Mouse (Mus musculus) heart, postnatal 4 days (tissue): Measurements from ENCODE around the gene Tirap. TPM values are rescaled to one million over a fixed set of nuclear protein-coding genes. Genes with fewer than 3 reads are reported as not detected.
"Not testable (repeated sequence)": the region's sequence is repeated elsewhere in the genome, so short reads cannot be mapped to it uniquely, and the experiment has no call there.

ENCODE experiments used
- DNase-seq: peaks from one replicate; pipeline ENCODE4 v3.0.0; 2021
- total RNA-seq, 2 experiments: library from RNA; stranded (reverse); gene quantifications; 2 replicates each; pipeline ENCODE4 v1.2.3; 2021

Gene Tirap
- total RNA-seq, 2 experiments from 2014 or later: 7.7 TPM

DNA sequence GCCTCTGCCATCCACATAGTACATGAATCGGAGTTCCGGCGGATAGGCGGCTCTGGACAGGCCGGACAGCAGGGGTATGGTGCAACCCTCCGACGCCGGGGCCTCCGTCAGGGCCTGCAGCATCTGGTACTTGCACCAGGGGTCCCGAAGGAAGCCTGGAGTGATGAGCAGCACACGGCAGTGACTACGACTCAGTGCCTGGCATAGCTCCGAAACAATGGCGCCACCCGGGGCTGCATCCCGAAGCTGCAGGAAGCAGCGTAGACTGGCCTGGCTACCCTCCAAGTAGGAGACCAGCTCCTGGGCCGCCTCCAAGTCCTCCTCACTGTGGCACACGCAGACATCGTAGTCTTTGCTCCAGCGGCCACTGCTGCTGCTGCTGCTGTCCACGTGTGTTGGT lies 11.4 kb downstream of the Tirap start:
- peak; percentile 75 for DNase-seq

DNA sequence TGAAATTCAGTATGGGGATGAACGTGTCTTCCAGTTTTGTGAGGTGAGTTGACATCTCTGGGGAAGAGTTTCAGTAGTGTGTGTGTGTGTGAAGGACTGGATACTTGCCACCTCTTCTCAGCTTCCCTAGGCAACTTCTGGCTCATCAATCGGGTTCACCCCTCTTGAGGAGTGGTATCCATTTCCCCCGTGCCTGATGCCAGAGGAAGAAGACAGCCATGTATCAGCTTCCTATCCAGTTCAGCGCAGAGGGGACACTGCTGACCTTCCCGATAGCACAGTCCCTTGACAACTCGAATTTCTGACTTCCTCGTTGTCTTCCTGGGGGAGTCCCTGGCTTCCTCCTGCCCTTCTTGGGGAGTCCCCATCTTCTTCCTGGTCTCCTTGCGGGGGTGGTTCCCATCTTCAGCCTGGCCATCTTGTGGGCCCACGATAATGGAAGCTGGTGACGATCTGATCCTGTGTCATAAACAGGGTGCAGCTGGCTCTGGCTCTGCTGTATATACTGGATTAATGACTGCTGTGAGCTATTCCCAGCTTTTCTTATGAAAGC lies 12.7 kb downstream of the Tirap start:
- DNase-seq: no peak

DNA sequence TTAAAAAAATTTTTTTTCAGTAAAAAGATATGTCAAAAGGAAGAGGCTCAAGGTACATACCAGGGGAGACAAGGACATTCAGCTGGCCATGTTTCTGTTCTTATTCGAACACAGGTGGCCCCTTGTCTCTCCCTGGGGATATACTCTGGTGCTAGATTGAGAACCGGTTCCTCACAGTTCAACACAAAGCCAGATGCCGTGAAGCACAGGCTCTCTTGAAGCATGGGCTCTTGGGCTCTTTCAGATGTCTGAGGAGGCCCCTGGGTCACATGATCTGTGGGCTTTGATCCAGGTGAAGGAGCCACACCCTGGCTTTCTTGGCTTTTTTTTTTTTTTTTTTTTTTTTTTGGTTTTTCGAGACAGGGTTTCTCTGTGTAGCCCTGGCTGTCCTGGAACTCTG lies 13.7 kb downstream of the Tirap start:
- DNase-seq: no peak

DNA sequence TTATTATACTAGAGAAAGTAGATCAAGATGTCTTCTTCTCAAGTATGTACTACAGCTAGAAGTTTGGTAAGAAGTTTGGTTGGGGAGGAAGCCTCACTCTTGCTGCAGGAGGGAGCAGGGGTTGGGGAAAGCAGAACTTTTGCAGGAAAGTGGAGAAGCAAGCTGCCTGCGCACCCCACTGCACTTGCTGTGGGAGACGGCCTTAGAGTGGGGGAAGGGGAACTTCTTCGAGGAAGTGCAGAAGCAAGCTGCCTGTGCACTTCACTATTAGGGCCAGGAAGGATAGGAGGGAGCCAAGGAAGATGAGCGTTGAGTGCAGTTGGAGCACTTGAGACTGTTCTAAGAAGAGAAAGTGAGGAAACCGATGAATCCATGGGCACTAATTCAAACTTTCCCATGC lies 16.7 kb downstream of the Tirap start:
- no peak for DNase-seq

DNA sequence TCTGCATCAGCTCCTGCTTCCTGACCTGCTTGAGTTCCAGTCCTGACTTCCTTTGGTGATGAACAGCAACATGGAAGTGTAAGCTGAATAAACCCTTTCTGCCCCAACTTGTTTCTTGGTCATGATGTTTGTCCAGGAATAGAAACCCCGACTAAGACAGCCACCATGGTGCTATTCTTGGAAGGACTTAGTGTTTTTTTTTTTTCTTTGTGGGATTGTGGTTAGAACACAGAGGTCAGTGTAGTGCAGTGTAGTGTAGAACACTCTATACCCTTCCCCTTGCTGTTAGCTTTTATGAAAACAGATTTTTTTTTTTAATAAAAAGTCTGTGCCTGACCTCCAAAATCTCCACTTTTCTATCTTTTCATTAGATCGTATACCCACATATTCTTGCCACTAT lies 17.3 kb downstream of the Tirap start:
- DNase-seq: no peak

DNA sequence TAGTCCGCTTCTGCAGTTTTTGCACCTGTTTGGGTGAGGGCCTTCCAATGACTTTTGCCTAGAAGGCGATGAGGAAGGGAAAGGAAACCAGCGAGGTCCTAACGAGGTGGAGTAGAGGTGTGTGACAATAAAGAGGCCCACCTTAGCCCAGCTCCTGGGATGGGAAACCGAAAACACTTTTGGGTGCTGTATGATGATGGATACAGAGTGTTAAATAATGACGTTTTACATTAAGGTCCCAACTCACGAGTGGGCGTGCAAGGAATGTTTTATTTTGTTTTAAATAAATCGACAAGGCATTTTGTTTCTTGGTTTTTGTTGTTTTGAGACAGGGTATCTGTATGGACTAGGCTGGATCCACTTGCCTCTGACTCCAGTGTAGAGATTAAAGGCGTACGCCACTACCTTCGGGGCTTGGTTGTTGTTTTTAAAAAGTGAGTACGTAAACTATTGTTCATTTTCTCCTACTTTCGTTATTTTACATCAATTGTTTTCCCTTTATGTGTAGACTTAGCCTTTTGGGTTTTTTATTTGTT lies 23.9 kb downstream of the Tirap start:
- DNase-seq: no peak

DNA sequence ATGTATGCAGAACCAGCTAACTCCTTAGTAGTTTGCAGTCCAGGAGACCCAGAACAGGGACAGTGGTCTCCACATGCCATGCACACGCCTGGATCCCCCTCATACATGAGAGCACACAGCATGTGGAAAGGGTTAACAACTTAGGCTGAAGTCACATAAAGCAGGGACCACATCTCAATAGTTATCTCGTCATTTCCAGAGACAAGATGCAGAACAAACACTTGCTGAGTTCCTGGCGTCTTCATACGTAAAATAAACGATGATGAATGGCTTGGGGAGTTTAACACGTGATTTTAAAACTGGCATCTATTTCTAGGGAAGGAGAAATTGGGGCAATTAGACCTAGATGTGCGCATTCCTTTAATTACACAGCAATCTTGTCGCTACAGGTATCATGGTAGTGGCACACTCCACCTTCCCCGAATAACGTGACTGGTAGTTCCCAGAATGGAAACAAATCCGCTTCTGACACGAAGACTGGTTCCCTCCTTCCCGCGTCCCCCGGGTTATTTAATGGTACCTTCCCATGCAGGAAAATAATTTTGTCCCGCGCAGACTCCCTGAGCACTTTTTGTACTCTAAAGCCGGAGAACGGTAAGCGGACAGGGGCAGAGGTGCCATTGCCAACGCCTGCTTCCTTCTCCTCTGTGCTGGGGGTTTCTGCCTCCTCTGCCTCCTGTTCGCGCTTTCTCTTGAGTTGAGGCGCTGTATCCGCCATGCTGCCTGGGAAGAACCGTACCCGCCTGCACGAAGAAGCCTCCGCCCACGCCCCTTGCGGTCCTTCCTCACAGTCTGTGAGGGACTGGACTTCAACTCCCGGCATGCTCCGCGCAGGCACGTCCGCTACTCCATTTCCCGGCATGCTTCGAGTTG lies 24.6 kb downstream of the Tirap start, which contains the start of gene Dcps:
Dcps (minus strand) TSS at position 811 of the 873 bp plus-strand sequence.
- DNase-seq: peak; percentile 93

DNA sequence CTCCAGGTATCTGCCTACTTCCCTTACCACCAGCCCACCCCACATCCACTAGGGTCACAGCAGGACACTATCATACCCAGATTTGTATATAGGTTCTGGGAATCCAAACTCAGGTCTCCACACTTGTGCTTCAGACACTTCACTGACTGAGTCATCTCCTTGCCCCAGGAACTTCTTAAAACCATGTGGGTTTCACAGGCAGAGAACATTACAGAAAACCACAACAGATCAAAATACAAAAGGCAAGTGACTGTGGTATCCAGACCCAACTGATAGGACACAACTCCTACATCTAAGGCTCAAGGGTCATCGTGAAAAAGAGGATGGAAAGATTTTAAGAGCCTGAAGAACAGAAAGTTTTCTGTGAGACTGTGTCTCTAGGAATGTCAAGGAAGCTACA lies 26.8 kb downstream of the Tirap start:
- DNase-seq: no peak

DNA sequence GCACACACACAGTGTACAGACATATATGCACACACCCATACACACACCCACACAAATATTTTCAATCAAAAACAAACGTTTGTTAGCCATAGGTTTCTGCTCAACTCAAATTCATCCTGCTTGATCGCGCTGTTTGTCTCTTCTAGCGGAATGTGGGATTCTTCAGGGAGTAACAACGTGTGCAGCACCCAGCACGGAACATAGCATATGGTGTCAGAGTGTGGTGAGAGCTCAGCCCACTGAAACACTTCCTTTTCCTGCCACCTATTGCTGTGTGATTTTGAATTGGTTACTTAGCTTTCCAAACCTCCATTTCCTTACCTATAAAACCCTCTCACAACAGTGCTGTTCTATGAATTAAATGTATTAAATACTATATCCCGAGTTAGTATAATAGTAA lies 30.0 kb downstream of the Tirap start:
- no peak for DNase-seq

DNA sequence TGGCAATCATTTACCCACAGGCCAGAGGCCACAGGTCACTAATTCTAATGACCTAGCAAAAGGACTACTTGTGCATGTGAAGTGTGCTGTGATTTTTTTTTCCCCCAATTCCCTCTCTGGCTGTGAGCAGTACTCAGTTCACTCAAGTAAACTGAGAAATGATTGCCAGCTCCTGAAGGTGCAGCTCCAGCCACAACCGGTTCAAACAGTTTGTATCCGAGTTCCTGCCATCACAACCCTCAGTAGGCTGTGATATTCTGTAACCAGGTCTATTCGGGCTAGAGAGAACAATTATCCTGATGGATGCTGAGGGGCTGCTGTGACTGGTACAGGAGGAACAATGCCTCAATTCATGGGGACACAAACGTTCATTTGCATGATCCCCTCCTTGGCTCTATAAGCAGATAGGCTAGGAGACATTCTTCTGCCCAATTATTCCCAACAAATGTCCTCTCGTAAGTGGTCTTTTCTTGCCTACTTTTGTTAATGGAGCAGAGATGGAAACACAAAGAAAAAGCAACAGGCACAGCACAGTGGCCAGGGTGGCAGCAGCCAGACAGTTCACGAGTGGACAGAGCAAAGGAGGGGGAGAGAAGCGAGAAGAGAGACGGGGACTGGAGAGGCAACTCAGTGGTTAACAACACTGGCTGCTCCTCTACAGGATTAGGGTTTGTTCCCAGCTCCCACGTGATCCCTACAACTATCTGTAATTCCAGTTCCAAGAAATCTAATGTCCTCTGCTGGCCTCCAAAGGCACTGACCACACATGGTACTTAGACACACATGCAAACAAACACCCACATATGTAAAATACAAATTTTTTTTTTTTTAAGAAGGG lies 33.1 kb downstream of the Tirap start:
- DNase-seq: no peak

DNA sequence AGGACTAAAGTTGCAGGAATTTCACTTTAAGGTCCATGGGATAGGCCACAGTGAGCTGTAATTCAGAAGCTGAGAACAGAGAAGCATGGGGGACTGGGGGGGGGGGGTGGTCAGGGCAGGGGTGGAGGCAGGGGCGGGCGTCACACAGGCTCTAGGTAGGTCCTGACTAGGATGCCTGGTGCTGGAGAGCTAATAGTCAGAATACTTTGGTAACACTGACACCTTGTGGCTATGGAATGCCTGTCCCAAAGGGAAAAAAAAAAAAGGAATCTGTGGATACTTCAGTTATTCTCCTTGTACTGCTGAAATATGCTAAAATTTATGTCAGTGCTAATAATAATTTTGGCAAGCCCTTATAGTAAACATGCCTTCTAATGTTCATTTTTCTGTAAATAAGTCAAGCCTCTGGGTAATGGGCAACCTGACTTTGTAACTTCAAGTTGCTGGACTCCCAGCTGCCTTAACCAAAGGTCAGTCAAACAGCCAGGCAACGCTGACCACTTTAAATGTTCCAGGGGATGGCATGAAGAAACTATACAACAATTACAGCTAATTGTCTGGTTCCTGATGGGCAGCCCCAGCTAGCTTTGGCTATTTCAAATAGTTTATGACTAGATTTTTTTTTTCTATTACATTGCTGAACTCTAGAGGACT lies 33.8 kb downstream of the Tirap start:
- peak; percentile 42 for DNase-seq

DNA sequence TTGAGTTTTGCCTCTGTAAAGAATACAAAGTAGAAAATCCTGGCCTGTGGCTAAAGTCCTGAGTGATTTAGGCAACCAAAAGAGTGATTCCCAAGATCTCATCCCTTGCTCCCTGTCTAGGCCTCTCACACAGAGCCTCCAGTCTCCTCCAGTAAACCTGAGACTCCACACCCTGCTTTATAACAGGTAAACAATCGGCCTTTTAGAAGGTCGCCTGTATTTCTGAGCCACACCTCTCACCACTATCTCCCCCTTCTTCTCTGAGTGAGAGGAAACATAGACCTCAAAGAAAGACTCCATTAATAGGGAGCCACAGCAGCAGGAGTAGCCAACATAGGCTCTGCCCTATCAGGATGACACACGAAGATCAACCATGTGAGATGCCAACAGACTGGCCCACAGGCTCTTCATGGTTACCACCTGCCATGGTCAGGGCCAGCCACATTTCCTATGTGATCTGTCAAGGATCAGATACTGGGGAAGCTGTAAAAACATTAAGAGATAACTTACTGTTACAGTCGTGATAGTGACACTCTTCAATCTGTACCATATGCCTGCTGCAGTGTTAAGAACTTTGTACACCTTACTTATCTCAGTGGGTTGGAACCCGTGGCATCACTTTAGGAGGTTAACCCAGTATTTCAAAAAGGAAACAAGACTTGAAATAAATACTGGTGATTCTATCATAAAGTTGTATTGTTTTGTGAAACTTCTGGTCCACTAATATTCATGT lies 35.8 kb downstream of the Tirap start:
- no peak for DNase-seq

DNA sequence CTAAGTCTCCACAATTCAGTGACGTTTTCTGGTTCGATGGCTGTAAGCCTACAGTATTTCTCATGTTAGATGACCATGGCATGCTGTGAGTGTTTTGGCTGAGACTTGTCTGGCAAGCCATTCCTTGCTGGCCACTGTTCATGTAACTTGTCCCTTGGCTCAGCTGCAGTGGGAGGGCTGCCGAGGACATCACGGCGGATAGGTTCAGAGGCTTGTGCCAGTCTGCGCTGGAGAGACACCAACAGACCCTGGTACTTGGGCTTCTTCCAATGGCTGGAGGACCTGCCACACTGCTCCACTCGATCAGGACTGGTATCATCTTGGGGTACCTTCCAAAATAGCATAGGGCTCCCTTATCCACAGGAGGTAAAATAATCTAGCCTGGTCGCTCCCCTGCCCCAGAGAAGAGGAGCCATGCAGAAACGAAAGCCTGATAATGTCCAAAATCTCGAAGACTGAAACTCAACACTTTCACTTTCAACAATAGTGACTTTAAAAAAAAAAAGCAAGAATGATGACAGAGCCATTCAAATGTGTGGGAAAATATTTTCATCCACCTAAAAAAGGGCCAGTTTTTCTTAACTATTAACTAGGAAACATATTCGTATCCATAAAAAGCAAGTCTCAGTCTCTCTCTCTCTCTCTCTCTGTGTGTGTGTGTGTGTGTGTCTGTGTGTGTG lies 36.9 kb downstream of the Tirap start:
- peak; percentile 76 for DNase-seq

DNA sequence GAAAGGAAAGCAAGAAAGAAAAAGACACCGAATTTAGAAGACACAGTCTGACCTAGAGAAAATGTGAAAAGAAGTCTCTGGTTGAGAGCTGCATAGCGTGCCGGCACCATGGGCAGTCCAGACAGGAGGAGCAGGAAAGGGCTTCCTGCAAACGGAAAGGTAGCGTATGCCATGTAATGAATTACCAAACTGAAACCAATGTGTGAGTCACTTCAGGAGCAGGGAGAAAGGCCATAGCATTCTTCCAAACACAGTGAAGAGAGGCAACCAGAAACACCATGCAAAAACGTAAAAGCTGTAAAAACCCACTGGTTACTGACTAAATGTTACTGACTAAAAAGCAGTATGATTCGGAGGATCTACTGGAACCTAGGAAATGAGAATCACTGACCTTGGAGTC lies 38.4 kb downstream of the Tirap start:
- no peak for DNase-seq

DNA sequence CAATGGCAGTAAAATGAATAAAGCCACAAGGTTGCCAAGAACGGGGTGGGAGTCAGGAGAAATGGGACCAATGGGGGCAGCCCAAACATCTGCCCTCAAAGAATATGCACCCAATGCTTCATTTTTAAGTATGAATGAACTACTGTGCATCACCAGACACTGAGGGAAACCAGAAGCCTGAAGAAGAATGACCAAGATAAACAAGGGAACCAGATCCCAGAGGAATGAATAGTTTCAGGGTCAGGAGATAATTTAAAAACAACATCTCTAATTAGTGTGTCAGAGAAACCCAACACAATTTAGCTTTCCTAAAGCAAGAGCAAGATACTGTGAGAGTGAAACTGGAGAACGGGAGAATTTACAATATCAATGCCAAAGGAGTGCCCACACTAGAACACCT lies 39.4 kb downstream of the Tirap start:
- no peak for DNase-seq

DNA sequence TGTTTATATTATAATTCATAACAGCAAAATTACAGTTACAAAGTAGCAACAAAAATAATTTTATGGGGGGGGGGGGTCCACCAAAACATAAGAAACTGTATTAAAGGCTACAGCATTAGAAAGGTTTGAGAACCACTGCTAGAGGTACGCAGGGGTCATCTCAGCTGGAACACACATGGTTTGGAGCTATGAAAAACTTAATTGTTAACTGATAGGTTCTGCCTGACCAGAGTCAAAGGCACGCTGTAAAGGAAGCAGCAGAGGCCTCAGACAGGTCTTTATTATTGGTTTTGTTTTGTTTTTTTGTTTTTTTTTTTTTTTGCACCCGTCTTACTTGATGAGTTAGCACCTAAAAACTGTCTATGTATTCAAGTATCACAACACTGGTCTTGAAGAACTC lies 41.6 kb downstream of the Tirap start:
- DNase-seq: no peak

DNA sequence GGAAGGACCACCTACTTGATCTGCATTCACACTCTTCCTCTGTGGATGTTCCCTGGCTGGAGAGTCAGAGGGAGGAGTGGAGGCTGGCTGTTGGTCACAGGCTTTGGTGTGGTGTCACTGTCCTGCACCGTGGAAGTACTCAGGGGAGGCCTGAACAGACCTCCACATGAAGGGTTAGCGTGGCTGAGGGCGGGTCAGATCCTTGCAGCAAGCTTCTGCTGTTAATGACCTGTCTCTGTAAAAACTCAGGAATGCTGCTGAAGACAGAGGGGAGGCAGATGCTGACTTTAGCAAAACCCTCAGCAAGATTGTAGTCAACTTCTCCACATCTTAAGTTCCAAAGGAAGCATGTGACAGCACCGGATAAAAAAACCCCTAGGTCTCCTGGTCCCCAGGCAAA lies 43.2 kb downstream of the Tirap start:
- no peak for DNase-seq

DNA sequence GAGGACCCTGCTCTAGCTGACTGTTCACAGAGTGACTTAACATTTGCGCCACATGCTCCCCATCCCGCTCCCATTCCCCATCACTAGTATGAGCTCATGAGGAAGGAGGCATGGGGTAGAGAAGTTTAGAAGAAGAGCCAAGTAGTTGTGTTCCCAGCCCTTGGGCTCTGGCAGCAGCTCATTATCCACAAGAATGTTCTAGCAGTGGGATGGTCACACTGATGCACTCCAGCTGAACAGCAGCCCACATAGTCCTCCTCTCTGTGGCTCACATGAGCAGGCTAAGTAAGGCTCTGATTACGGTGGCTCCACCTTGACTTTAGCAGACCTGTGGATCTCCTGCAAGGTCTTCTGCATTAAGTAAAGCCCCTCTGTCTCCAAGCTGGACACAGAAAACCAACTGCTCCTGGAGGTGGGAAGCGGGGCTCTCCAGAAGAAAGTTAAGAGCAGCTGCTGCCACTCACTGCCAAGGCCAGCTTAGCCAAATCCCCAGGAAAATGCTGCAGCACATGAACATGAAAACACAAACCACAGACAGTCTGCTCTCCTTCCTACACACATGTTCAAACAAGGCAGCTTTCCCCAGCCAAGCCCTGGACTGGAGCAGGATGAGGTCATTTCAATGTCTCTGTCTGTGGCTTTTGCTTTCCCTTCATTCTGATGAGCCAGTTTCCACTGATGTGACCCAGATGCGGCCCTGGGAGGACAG lies 43.9 kb downstream of the Tirap start:
- DNase-seq: peak; percentile 62

DNA sequence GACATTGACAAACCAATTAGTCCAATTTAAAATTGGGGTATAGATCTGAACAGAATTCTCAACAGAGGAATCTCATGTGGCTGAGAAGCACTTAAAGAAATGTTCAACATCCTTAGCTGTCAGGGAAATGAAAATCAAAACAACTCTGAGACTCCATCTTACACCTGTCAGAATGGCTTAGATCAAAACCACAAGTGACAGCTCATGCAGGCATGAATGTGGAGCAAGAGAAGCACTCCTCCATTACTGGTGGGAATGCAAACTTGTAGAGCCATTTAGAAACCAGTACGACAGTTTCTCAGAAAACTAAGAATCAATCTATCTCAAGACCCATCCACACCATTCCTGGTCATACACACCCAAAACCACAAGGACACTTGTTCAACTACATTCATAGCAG lies 47.2 kb downstream of the Tirap start:
- no peak for DNase-seq

DNA sequence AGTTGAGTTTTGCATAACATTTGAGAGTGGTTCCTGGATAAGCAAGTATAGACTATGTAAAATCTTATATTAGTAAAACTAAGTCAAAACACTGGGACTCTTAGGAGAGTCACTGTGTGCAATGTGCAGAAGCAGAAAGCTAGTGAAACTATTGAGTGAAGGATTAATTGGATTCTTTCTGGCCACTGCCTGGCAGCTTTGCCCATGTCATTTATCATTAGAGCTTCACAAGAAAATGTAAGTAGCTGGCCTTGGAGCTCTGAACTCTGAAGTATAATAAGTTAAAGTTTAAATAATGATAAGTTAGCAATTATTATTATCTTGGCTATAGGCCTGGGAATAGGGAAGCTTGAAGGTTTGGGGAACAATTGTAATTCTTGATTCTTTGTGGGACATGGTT lies 51.3 kb downstream of the Tirap start:
- DNase-seq: not testable (repeated sequence)

DNA sequence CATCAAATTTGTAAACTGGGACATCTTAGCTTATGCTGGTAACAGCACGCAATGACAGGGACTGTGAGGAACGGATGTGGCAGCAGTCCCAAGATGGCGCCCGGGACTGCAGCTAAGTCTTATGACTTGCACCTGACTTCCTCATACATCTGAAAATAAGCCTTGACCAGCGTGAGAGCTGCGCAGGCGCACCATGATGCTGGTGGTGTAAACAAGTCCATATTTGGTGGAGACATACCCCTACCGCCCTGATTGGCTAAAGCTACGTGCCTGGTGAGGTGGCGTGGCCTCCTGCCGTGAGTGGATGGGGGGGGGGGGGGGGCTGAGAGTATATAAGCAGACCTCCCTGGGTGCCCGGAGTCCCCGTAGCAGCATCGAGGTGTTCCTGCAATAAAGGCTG lies 52.8 kb downstream of the Tirap start:
- not testable (repeated sequence) for DNase-seq
